Mouse (Mus musculus): ENCODE results near the gene Sstr4.

Sstr4 gene

GRCm38 (mm10) chr2:148406971-148407869, 12.1 kb downstream of the Sstr4 start:
- Histone ChIP-seq H3K27me3 (ENCODE audit: control insufficient read depth, insufficient read depth, low read length, poor library complexity, severe bottlenecking) (no peaks in the 10 kb centered on the region), H3K36me3 (ENCODE audit: control insufficient read depth, insufficient read depth, low read length, poor library complexity, severe bottlenecking) (no peaks in the 10 kb centered on the region)
- peak; percentile 69 for DNase-seq (ENCODE audit: low read depth, low spot score)

- H3K36me3 ChIP-seq (ENCODE audit: control insufficient read depth, insufficient read depth, low read length, poor library complexity, severe bottlenecking): no peaks in the 10 kb centered on the region
- DNase-seq (ENCODE audit: low read depth, low spot score): peak; percentile 52
- H3K27me3 ChIP-seq (ENCODE audit: control insufficient read depth, insufficient read depth, low read length, poor library complexity, severe bottlenecking): no peaks in the 10 kb centered on the region
These were observed 13.0 kb downstream of the Sstr4 start, which contains the start of gene Thbd for GRCm38 (mm10) chr2:148407870-148408760. Thbd (minus strand) TSS chr2:148408188.

DNA sequence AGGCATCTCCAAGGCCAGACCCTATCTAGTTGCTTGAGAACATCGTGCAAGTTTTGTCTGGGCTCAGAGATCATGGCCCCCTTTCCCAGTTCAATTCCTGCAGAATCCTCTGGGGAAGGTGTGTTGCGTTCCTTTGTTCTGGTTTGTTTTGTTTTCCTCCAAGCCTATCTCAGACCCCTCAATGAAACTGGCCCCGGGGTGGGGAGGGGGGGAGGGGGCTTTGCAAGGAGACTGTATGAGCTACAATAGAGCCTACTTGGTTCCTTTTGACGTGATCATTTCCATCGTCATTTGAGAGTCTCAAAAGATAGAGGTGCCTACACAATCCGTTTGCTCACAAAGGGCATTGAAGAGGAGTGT, 13.6 kb downstream of the Sstr4 start:
- no peaks in the 10 kb centered on the region for H3K27me3 ChIP-seq (ENCODE audit: control insufficient read depth, insufficient read depth, low read length, poor library complexity, severe bottlenecking)
- H3K36me3 ChIP-seq (ENCODE audit: control insufficient read depth, insufficient read depth, low read length, poor library complexity, severe bottlenecking): no peaks in the 10 kb centered on the region
- no peak for DNase-seq (ENCODE audit: low read depth, low spot score)

GRCm38 (mm10) chr2:148409141-148409540, 14.0 kb downstream of the Sstr4 start:
- no peaks in the 10 kb centered on the region for H3K36me3 ChIP-seq (ENCODE audit: control insufficient read depth, insufficient read depth, low read length, poor library complexity, severe bottlenecking)
- H3K27me3 ChIP-seq (ENCODE audit: control insufficient read depth, insufficient read depth, low read length, poor library complexity, severe bottlenecking): no peaks in the 10 kb centered on the region
- peak; percentile 90 for DNase-seq (ENCODE audit: low read depth, low spot score)

- Histone ChIP-seq H3K27me3 (ENCODE audit: control insufficient read depth, insufficient read depth, low read length, poor library complexity, severe bottlenecking) (no peaks in the 10 kb centered on the region), H3K36me3 (ENCODE audit: control insufficient read depth, insufficient read depth, low read length, poor library complexity, severe bottlenecking) (no peaks in the 10 kb centered on the region)
- no peak for DNase-seq (ENCODE audit: low read depth, low spot score)
These were observed 14.7 kb downstream of the Sstr4 start for GRCm38 (mm10) chr2:148409821-148410220.

GRCm38 (mm10) chr2:148419151-148419550, 24.0 kb downstream of the Sstr4 start:
- no peak for DNase-seq (ENCODE audit: low read depth, low spot score)
- Histone ChIP-seq H3K36me3 (ENCODE audit: control insufficient read depth, insufficient read depth, low read length, poor library complexity, severe bottlenecking) (no peaks in the 10 kb centered on the region), H3K27me3 (ENCODE audit: control insufficient read depth, insufficient read depth, low read length, poor library complexity, severe bottlenecking) (no peaks in the 10 kb centered on the region)

GRCm38 (mm10) chr2:148419776-148420175, 24.6 kb downstream of the Sstr4 start:
- no peak for DNase-seq (ENCODE audit: low read depth, low spot score)
- Histone ChIP-seq H3K27me3 (ENCODE audit: control insufficient read depth, insufficient read depth, low read length, poor library complexity, severe bottlenecking) (no peaks in the 10 kb centered on the region), H3K36me3 (ENCODE audit: control insufficient read depth, insufficient read depth, low read length, poor library complexity, severe bottlenecking) (no peaks in the 10 kb centered on the region)

DNA sequence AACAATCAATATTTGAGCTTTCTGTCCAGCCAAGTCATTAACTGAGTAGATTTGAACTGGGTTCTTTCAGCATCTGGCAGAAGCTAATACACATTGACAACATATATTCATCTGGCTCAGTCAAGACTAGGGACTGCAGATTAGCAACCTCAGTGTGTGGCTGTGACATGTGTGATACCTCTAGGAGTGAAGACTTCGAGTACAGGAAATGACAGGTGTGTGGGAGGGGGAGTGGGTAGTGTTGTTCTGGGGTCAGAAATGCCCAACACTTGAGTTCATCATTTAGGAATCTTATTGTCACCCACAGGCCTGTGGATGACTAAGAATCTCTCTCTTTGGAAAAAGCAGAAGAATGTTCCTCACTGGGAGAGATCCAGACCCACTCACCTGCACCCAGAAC, 26.0 kb downstream of the Sstr4 start:
- Histone ChIP-seq H3K27me3 (ENCODE audit: control insufficient read depth, insufficient read depth, low read length, poor library complexity, severe bottlenecking) (no peaks in the 10 kb centered on the region), H3K36me3 (ENCODE audit: control insufficient read depth, insufficient read depth, low read length, poor library complexity, severe bottlenecking) (no peaks in the 10 kb centered on the region)
- no peak for DNase-seq (ENCODE audit: low read depth, low spot score)

GRCm38 (mm10) chr2:148421706-148422105, 26.6 kb downstream of the Sstr4 start:
- DNase-seq (ENCODE audit: low read depth, low spot score): no peak
- no peaks in the 10 kb centered on the region for H3K36me3 ChIP-seq (ENCODE audit: control insufficient read depth, insufficient read depth, low read length, poor library complexity, severe bottlenecking)
- no peaks in the 10 kb centered on the region for H3K27me3 ChIP-seq (ENCODE audit: control insufficient read depth, insufficient read depth, low read length, poor library complexity, severe bottlenecking)

DNA sequence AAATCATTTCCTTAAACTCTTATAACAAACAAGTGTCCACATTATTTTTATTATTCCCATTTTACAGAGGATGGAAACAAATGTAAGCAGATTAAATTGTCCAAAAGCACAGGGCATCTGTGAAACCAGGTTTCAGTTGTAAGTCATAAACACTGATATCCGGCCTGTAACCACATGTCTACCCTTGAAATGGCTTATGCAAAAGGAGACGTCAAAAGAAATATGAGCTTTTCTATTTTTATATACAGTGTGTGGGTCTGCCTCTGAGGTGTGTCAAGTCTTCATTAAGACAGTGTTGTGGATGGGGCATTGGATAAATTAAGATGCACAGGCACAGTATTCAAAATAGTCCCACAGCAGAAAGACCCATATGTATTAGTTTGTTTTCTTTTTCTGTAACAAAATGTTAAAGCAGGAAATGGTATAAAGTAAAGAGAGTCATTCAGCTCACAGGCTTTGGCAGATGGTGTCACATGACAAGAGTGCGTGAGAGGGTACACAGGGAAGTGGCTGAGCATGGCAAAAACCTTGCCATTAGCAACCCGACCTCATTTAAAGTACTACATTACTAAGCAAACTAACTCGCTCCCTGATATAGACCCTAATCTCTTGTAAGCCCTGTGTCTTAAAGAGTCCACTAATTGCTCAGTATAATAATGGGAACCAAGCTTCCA, 30.7 kb downstream of the Sstr4 start:
- Histone ChIP-seq H3K36me3 (ENCODE audit: control insufficient read depth, insufficient read depth, low read length, poor library complexity, severe bottlenecking) (no peaks in the 10 kb centered on the region; the same call in 1 of the 2 replicates), H3K27me3 (ENCODE audit: control insufficient read depth, insufficient read depth, low read length, poor library complexity, severe bottlenecking) (no peaks in the 10 kb centered on the region)
- peak; percentile 74 for DNase-seq (ENCODE audit: low read depth, low spot score)

DNA sequence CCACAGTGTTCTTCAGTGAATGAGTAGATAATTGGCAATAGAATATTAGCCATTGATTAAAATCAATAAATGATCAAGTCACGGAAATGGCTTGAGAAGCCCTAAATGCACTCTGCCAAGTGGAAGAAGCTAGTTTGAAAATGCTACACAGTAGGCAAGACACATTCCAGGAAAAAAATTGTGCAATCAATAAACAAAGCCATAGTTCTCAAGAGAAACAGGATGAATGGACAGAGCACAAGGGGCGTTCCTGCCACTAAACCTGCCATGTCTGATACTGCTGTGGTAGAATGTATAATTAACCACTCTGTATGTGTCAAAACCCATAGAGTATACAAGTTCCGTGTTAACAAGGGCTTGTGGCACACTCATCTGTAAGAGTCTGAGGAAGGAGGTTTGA, 32.4 kb downstream of the Sstr4 start:
- H3K36me3 ChIP-seq (ENCODE audit: control insufficient read depth, insufficient read depth, low read length, poor library complexity, severe bottlenecking): no peaks in the 10 kb centered on the region; the same call in 1 of the 2 replicates
- DNase-seq (ENCODE audit: low read depth, low spot score): no peak

DNA sequence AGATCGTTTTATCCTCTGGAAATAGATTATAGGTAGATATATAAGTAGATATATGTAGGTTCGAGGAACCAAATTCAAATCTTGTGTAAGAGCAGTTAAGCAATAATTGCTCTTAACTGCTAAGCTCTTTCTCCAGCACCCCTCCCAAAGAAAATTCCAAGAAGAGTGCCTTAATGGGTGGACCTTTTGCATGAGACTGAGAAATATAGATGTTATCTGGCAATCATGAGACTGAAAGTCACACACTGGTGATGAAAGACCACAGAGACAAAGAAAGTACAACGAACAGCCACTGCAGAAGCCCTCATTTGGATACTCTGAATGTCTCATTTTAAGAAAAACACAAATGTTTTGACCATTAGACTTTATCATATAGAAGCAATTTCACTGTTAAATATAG, 33.4 kb downstream of the Sstr4 start:
- H3K36me3 ChIP-seq (ENCODE audit: control insufficient read depth, insufficient read depth, low read length, poor library complexity, severe bottlenecking): no peaks in the 10 kb centered on the region; the same call in 1 of the 2 replicates
- no peak for DNase-seq (ENCODE audit: low read depth, low spot score)
- H3K27me3 ChIP-seq (ENCODE audit: control insufficient read depth, insufficient read depth, low read length, poor library complexity, severe bottlenecking): no peaks in the 10 kb centered on the region

More for the DNA sequence above, 32.4 kb downstream of the Sstr4 start:
- no peaks in the 10 kb centered on the region for H3K27me3 ChIP-seq (ENCODE audit: control insufficient read depth, insufficient read depth, low read length, poor library complexity, severe bottlenecking)

GRCm38 (mm10) chr2:148429001-148429505, 33.9 kb downstream of the Sstr4 start:
- DNase-seq (ENCODE audit: low read depth, low spot score): no peak
- H3K36me3 ChIP-seq (ENCODE audit: control insufficient read depth, insufficient read depth, low read length, poor library complexity, severe bottlenecking): no peaks in the 10 kb centered on the region; the same call in 1 of the 2 replicates
- no peaks in the 10 kb centered on the region for H3K27me3 ChIP-seq (ENCODE audit: control insufficient read depth, insufficient read depth, low read length, poor library complexity, severe bottlenecking)

- Histone ChIP-seq H3K27me3 (ENCODE audit: control insufficient read depth, insufficient read depth, low read length, poor library complexity, severe bottlenecking) (no peaks in the 10 kb centered on the region), H3K36me3 (ENCODE audit: control insufficient read depth, insufficient read depth, low read length, poor library complexity, severe bottlenecking) (no peaks in the 10 kb centered on the region; the same call in 1 of the 2 replicates)
- no peak for DNase-seq (ENCODE audit: low read depth, low spot score)
These were observed 35.8 kb downstream of the Sstr4 start for GRCm38 (mm10) chr2:148430941-148431340.
